Mouse (Mus musculus) lung, embryonic 15.5 days (tissue): ENCODE measurements around the gene Gm10197. TPM values are rescaled to one million over a fixed set of nuclear protein-coding genes. Genes with fewer than 3 reads are reported as not detected.
A peak's percentile ranks its signal among the peaks of the same experiment; 100 is the strongest.

Experiments
- ATAC-seq: fragments of 200-750 bp; cut with Nextera tagmentation; 2 replicates; pipeline ENCODE4 v1.8.0; 2017; ENCODE audit warnings: moderate number of reproducible peaks, borderline replicate concordance; ENCODE audit not compliant: low FRiP score, low TSS enrichment; ENCODE audit errors: extremely low read depth
- H3K27ac ChIP-seq: fragments of 300-500 bp; sonication (generic); 2 replicates; pipeline ENCODE4 v1.5.1; 2015; ENCODE audit warnings: moderate library complexity, mild to moderate bottlenecking, inconsistent platforms
- H3K27me3 ChIP-seq: fragments of 300-500 bp; sonication (generic); 2 replicates; pipeline ENCODE4 v1.6.1; 2015; ENCODE audit warnings: inconsistent platforms
- H3K36me3 ChIP-seq: fragments of 300-500 bp; sonication (generic); 2 replicates; pipeline ENCODE4 v1.6.1; 2015; ENCODE audit warnings: inconsistent platforms
- H3K4me1 ChIP-seq: fragments of 300-500 bp; sonication (generic); 2 replicates; pipeline ENCODE4 v1.6.1; 2015; ENCODE audit warnings: inconsistent platforms
- H3K4me2 ChIP-seq: fragments of 300-500 bp; sonication (generic); 2 replicates; pipeline ENCODE4 v1.6.1; 2015; ENCODE audit warnings: inconsistent platforms, mild to moderate bottlenecking, moderate library complexity
- H3K4me3 ChIP-seq: fragments of 300-500 bp; sonication (generic); 2 replicates; pipeline ENCODE4 v1.5.1; 2015; ENCODE audit warnings: mild to moderate bottlenecking, inconsistent platforms
- H3K9ac ChIP-seq: fragments of 300-500 bp; sonication (generic); 2 replicates; pipeline ENCODE4 v1.6.1; 2015; ENCODE audit warnings: inconsistent platforms
- H3K9me3 ChIP-seq: fragments of 300-500 bp; sonication (generic); 2 replicates; pipeline ENCODE4 v1.6.1; 2016; ENCODE audit warnings: inconsistent platforms
- WGBS: fragments of 180-500 bp; shearing (Covaris S2); methylation state at CpG from one replicate; pipeline ENCODE4 v1.1.7; 2015; 5-methylcytosine and 5-hydroxymethylcytosine counted together
- polyA plus RNA-seq: library from polyadenylated mRNA; unstranded; fragments of >200 nt; fragmentation: Nextera tagmentation; extraction: Ambion mirVana; gene quantifications from 2 replicates; pipeline ENCODE4 v1.2.1, GENCODE M21; 2015

Gm10197 gene
- polyA plus RNA-seq, 1 experiment from 2014 or later, result 4.1 TPM

DNA sequence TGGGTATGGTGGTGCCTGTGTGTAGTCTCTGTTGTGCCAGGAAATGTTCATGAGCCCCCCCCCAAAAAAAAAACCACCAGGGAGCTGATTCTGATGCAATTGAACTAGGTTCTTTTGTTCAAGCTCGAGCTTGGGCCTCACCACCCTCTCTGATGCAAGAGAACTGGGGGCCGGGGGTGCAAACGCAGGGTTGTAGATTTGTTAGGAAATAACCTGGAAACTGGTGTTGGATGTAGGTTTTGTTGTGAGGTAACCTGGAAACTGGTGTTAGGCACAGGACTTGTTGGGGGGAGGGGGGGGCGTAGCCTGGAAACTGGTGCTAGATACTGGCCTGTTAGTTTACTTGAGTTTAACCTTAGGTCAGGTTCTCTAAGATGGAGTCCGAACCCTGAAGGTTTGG is 20.2 kb upstream of the Gm10197 start:
- WGBS, result 74% methylated on average over 5 of the region's 5 CpGs
- peaks cover 19% of the 10 kb centered on the region for H3K36me3 ChIP-seq
- H3K9ac ChIP-seq, result peak overlapping the region; percentile 75

DNA sequence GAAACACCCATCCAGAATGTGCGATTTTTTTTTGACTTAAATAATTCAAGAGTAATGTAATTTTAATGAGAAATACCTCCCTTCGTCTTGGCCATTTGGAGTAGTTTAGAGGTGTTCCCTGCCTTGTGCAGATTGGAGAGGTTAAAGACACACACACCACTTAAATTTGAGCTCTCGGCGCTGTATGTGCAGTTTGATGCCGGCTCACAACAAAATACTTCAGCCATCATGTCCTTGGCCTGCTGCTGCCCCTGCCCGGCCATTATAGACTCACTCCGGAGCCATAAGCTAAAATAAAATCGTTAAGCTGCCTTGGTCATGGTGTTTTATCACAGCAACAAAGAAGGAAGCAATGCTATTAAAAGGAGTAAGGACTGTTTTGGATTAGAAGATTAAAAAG is 19.8 kb upstream of the Gm10197 start:
- no peak for ATAC-seq
- peak overlapping the region; percentile 83; the same call in 1 of the 2 replicates for H3K27ac ChIP-seq
- H3K9ac ChIP-seq, result peak overlapping the region; percentile 75
- peak overlapping the region; percentile 100 for H3K4me3 ChIP-seq
- peak overlapping the region; percentile 66 for H3K4me2 ChIP-seq
- peaks cover 26% of the 10 kb centered on the region for H3K4me1 ChIP-seq
- peaks cover 20% of the 10 kb centered on the region for H3K36me3 ChIP-seq
- WGBS, result 45% methylated on average over 8 of the region's 8 CpGs
- no peaks in the 10 kb centered on the region for H3K9me3 ChIP-seq
- no peaks in the 10 kb centered on the region for H3K27me3 ChIP-seq

More for the DNA sequence above, 20.2 kb upstream of the Gm10197 start:
- Histone ChIP-seq H3K27ac (no peak overlapping the region), H3K4me3 (peak overlapping the region; percentile 100; the same call in 1 of the 2 replicates), H3K9me3 (no peaks in the 10 kb centered on the region), H3K4me1 (peaks cover 26% of the 10 kb centered on the region), H3K27me3 (no peaks in the 10 kb centered on the region), H3K4me2 (peak overlapping the region; percentile 66)
- no peak for ATAC-seq

DNA sequence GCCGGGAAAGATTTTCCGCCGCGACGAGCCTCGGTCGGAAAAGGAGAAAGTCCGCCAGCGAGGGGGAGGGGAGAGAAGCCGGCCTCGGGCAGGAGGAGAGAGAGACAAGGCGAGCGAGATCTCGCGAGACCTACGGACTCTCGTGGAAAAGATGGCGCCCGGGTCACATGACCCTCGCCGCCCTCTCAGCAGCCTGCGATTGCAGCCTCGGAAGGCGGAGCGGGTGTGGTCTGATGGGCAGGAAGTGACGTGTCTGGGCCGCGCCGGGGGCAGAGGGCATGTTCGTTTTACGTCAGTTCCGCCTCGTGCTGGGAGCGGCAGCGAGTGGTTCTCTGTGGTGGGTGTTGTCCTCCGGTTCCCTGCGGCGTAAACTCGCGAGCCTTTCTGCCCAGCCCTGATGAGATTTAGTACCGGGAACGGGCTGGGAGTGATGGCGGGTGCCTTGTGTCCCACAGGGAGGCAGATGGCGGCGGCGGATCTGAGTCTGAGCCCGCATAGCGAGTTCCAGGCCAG is 19.0 kb upstream of the Gm10197 start, which contains the start of gene Smndc1:
Gene Smndc1 (minus strand): TSS at position 84 of the 513 bp plus-strand sequence.
- peak within 1 kb of the TSS; percentile 97 for H3K27ac ChIP-seq
- peak within 1 kb of the TSS; percentile 66 for H3K4me2 ChIP-seq
- peaks cover 26% of the 10 kb centered on the region for H3K4me1 ChIP-seq
- no peaks in the 10 kb centered on the region for H3K9me3 ChIP-seq
- peak within 1 kb of the TSS; percentile 99 for H3K9ac ChIP-seq
- H3K27me3 ChIP-seq, result no peaks in the 10 kb centered on the region
- peak; percentile 99 for ATAC-seq
- under 1% methylated on average over 41 of the region's 48 CpGs for WGBS
- H3K4me3 ChIP-seq, result peak within 1 kb of the TSS; percentile 100
- H3K36me3 ChIP-seq, result peaks cover 28% of the 10 kb centered on the region

DNA sequence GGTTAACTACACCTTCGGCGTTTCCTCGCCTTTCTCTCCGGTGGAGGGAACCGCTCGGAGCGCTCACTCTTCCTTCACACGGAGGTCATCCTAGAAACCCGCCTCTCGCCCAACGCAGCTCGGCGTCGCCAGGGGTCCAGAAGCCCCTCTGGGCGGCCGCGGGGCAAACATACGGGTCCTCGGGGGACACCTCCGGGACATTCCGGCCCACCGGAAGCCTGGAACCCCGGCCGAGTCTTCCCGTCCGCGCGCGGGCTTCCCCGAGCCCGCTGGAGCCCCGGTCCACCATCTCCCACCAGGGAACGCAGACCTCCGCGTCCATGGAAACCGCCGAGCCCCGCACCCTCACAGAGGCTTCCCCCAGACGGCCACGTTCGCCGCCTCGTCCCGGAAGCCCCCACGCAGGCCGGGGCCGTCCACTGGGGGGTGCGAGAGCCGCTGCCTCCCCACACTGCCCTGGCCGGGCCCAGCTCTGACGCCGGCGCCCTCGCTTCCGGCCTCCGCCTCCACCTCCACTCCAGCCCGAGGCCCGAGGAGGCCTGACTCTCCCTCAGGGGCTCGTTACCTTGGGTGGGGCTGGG is 18.4 kb upstream of the Gm10197 start:
- Histone ChIP-seq H3K27me3 (no peaks in the 10 kb centered on the region), H3K27ac (peak overlapping the region; percentile 97), H3K9me3 (no peaks in the 10 kb centered on the region), H3K4me1 (peaks cover 25% of the 10 kb centered on the region), H3K36me3 (peaks cover 29% of the 10 kb centered on the region), H3K4me2 (peak overlapping the region; percentile 60), H3K9ac (peak overlapping the region; percentile 99), H3K4me3 (peak overlapping the region; percentile 100)
- peak; percentile 90 for ATAC-seq
- under 1% methylated on average over 45 of the region's 59 CpGs for WGBS

DNA sequence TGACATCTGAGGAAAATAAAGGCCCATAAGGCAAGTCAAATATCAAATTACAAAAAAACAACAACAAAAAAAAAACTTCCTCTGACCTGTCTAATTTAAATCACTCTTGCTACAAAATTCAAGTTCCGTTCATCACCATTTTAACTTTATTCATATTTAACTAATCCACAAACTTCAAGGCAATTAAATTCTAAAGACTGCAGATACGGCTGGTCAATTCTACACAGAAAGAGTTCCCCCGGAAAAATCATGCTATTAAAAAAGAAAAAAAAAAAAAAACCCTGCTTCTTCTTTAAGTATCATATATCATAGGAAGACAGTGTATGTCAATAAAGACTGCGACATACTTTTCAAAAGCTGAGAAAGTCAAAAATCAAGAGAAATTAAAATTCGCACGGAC is 17.9 kb upstream of the Gm10197 start:
- Histone ChIP-seq H3K4me3 (peak overlapping the region; percentile 100), H3K9ac (peak overlapping the region; percentile 99), H3K27me3 (no peaks in the 10 kb centered on the region), H3K9me3 (no peaks in the 10 kb centered on the region), H3K4me1 (peaks cover 22% of the 10 kb centered on the region), H3K36me3 (peaks cover 33% of the 10 kb centered on the region), H3K27ac (peak overlapping the region; percentile 97), H3K4me2 (peak overlapping the region; percentile 60)
- 15% methylated on average over 6 of the region's 6 CpGs for WGBS
- no peak for ATAC-seq

DNA sequence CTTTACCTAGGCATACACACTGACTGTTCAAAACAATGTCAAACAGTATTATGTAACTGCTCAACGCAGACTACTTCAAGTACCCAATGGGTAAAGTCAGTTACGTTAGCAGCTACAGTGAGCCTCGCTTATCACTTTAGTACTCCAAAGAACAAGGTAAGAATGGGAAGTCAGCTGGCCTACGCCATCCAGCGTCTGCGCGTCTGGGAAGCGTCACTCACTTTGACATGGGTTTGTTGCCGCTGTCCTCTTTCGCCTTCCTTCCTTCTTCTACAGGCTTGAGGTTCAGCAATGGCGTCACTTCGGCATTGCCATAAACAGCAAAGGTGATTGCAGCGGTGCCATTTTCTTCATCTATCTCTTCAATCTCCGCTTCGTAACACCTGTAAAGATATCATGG is 11.8 kb upstream of the Gm10197 start:
- H3K4me1 ChIP-seq, result peaks cover 7% of the 10 kb centered on the region; the same call in 1 of the 2 replicates
- no peak overlapping the region for H3K9ac ChIP-seq
- no peak overlapping the region for H3K27ac ChIP-seq
- WGBS, result 94% methylated on average over 15 of the region's 15 CpGs
- no peak overlapping the region for H3K4me3 ChIP-seq
- H3K27me3 ChIP-seq, result no peaks in the 10 kb centered on the region
- no peak overlapping the region for H3K4me2 ChIP-seq
- H3K36me3 ChIP-seq, result peaks cover 86% of the 10 kb centered on the region
- no peaks in the 10 kb centered on the region for H3K9me3 ChIP-seq
- no peak for ATAC-seq

DNA sequence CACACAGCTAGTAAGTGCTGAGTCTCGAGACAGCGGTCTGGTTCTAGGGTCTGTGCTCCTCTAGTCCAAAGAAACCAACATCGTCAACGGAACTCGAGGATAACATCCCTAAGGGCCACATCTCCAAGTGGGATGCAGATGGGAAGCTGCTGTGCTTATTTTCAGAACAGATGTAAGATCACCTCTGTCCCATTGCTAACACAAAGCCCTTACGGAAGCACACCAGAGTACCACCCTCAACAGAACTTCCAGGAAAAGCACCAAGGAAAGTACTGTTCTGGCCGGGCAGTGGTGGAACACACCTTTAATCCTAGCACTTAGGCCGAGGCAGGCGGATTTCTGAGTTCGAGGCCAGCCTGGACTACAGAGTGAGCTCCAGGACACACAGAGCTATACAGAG is 6.9 kb upstream of the Gm10197 start:
- Histone ChIP-seq H3K36me3 (peaks cover 67% of the 10 kb centered on the region), H3K9me3 (no peaks in the 10 kb centered on the region), H3K4me1 (no peaks in the 10 kb centered on the region), H3K27me3 (no peaks in the 10 kb centered on the region), H3K4me3 (no peak overlapping the region), H3K27ac (no peak overlapping the region), H3K9ac (no peak overlapping the region), H3K4me2 (no peak overlapping the region)
- ATAC-seq, result no peak
- WGBS, result 87% methylated on average over 10 of the region's 10 CpGs

DNA sequence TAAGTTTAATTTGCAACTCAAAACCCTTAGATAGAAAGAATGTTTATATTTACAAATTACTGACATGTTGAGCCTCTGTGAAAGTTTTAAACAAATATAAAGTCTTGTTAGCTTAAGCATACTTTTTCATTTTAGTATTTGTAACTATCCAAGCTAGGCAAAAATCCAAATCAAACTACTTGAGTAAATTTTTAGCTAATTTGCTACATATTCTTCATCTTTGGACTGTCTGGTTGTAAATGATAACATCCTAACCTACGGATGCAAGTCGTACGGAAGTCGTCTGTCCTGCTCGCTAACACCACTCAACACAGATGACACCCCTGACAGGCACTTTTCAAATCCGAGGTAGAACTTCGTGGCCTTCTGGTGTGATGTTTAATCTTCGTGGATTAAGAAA is 6.1 kb upstream of the Gm10197 start:
- ATAC-seq, result no peak
- no peak overlapping the region for H3K9ac ChIP-seq
- H3K36me3 ChIP-seq, result peaks cover 60% of the 10 kb centered on the region
- no peaks in the 10 kb centered on the region for H3K27me3 ChIP-seq
- WGBS, result 65% methylated on average over 8 of the region's 8 CpGs
- no peaks in the 10 kb centered on the region for H3K4me1 ChIP-seq
- no peak overlapping the region for H3K4me2 ChIP-seq
- no peak overlapping the region for H3K4me3 ChIP-seq
- no peak overlapping the region for H3K27ac ChIP-seq
- no peaks in the 10 kb centered on the region for H3K9me3 ChIP-seq

DNA sequence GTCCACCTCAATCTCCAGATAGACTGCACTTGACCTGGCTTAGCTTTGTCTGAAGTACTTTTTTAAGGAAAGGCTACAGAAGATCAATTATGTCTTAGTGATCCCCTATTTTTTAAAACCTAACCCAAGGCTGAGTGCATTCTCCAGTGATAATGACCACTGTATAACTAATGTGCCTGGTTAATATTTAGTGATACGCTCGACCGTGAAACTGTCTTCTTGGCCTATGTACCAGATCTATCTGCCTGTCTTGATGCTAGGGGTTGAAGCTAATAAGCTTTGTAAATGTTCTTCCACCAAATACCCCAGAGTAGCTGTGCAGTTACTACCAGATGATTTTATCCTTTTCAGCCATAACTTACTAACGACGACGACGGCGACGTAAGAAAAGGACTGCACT is 4.2 kb upstream of the Gm10197 start:
- H3K36me3 ChIP-seq, result peaks cover 52% of the 10 kb centered on the region
- no peak overlapping the region for H3K4me3 ChIP-seq
- no peaks in the 10 kb centered on the region for H3K9me3 ChIP-seq
- no peaks in the 10 kb centered on the region for H3K4me1 ChIP-seq
- no peak for ATAC-seq
- WGBS, result 94% methylated on average over 9 of the region's 9 CpGs
- no peak overlapping the region for H3K4me2 ChIP-seq
- H3K27ac ChIP-seq, result no peak overlapping the region
- no peaks in the 10 kb centered on the region for H3K27me3 ChIP-seq
- no peak overlapping the region for H3K9ac ChIP-seq

DNA sequence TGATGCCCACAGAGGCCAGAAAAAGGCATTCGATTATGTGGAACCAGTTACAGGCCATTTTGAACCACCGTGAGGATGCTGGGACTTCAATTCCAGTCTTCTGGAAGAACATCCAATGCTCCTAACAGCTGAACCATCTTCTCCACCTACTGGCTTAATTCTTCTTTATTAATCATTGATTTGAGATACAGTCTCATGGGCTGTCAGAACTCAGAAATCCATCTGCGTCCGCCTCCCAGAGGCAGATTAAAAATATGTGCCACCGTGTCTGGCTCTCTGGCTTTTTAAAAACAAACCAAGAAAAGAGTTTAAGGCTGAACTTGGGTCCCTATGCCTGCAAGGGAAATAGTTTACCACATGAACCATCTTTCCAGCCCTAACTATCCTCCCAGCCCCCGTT is 3.7 kb upstream of the Gm10197 start:
- no peak overlapping the region for H3K4me2 ChIP-seq
- H3K9me3 ChIP-seq, result no peaks in the 10 kb centered on the region
- no peak overlapping the region for H3K9ac ChIP-seq
- ATAC-seq, result no peak
- H3K36me3 ChIP-seq, result peaks cover 47% of the 10 kb centered on the region
- no peak overlapping the region for H3K27ac ChIP-seq
- 85% methylated on average over 6 of the region's 6 CpGs for WGBS
- peaks cover 1% of the 10 kb centered on the region; the same call in 1 of the 2 replicates for H3K4me1 ChIP-seq
- no peaks in the 10 kb centered on the region for H3K27me3 ChIP-seq
- H3K4me3 ChIP-seq, result no peak overlapping the region

DNA sequence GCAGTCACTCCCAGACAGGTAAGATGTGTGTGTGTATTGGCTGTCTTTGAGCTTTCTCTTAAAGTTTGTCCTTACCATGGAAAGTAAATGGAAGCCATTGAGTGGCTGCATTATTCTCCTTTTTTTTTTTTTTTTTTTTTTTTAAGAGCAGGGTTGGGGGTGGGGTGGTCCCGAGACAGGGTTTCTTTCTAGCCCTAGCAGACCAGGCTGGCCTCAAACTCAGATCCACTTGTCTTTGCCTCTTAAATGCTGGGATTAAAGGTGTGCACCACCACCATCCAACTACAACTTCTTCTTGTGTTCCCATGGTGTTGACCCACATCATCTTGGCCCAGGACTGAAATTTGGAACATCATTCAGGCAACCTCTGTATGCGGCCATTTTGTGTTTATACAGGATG is 2.0 kb upstream of the Gm10197 start:
- Histone ChIP-seq H3K9me3 (no peaks in the 10 kb centered on the region), H3K36me3 (peaks cover 35% of the 10 kb centered on the region), H3K4me1 (peaks cover 6% of the 10 kb centered on the region; the same call in 1 of the 2 replicates), H3K4me3 (no peak overlapping the region), H3K9ac (no peak overlapping the region), H3K4me2 (no peak overlapping the region), H3K27ac (no peak overlapping the region), H3K27me3 (no peaks in the 10 kb centered on the region)
- WGBS, result 66% methylated on average over 2 of the region's 2 CpGs
- no peak for ATAC-seq

DNA sequence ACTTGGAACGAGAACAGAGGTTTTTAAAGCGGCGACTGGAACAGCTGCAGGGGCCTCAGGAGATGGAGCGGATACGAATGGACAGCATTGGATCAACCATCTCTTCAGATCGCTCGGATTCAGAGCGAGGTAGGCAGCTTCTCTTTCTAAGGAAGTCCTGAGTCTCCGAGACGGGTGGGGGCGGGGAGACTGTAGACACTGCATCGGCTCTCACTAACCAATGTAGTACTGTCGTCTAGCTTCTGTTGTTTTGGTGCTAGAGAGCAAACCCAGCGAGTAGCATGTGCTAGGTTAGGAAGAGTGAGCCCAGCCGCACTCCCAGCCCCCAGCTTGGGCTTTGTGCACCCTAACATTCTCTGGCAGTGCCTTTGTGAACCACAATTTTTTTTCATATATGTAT is 1.3 kb downstream of the Gm10197 start:
- WGBS, result 76% methylated on average over 15 of the region's 15 CpGs
- H3K27me3 ChIP-seq, result no peaks in the 10 kb centered on the region
- H3K27ac ChIP-seq, result peak overlapping the region; percentile 30; the same call in 1 of the 2 replicates
- no peak overlapping the region for H3K4me2 ChIP-seq
- no peaks in the 10 kb centered on the region for H3K9me3 ChIP-seq
- H3K9ac ChIP-seq, result no peak overlapping the region
- peaks cover 16% of the 10 kb centered on the region for H3K36me3 ChIP-seq
- ATAC-seq, result no peak
- peaks cover 19% of the 10 kb centered on the region for H3K4me1 ChIP-seq
- no peak overlapping the region for H3K4me3 ChIP-seq
